Mouse (Mus musculus): ENCODE data around the gene Tbx10. TPM values are rescaled to one million over a fixed set of nuclear protein-coding genes. Genes with fewer than 3 reads are reported as not detected.

Gene Tbx10
- polyA plus RNA-seq, 1 experiment from 2014 or later: not detected

- ATAC-seq (ENCODE audit: borderline replicate concordance, extremely low read depth, low FRiP score, low TSS enrichment): no peak
- WGBS: 67% methylated on average over 9 of the region's 9 CpGs
These were observed 11.6 kb upstream of the Tbx10 start for GRCm38 (mm10) chr19:3980917-3981316.

GRCm38 (mm10) chr19:3983527-3984200 is 8.9 kb upstream of the Tbx10 start:
- H3K36me3 ChIP-seq: no peaks in the 10 kb centered on the region
- no peaks in the 10 kb centered on the region for H3K27me3 ChIP-seq
- ATAC-seq (ENCODE audit: borderline replicate concordance, extremely low read depth, low FRiP score, low TSS enrichment): no peak
- no peak overlapping the region for H3K4me2 ChIP-seq
- WGBS: 42% methylated on average over 9 of the region's 9 CpGs
- H3K4me3 ChIP-seq: no peak overlapping the region
- H3K27ac ChIP-seq: no peak overlapping the region
- H3K9me3 ChIP-seq: no peaks in the 10 kb centered on the region
- H3K4me1 ChIP-seq: peaks cover 22% of the 10 kb centered on the region
- no peak overlapping the region for H3K9ac ChIP-seq

More at GRCm38 (mm10) chr19:3980917-3981316, 11.6 kb upstream of the Tbx10 start:
- H3K27ac ChIP-seq: no peak overlapping the region
- no peak overlapping the region for H3K9ac ChIP-seq
- H3K4me2 ChIP-seq: no peak overlapping the region
- peaks cover 9% of the 10 kb centered on the region for H3K4me1 ChIP-seq
- no peaks in the 10 kb centered on the region for H3K9me3 ChIP-seq
- no peak overlapping the region for H3K4me3 ChIP-seq
- H3K36me3 ChIP-seq: no peaks in the 10 kb centered on the region
- H3K27me3 ChIP-seq: no peaks in the 10 kb centered on the region

GRCm38 (mm10) chr19:3985261-3985681 is 7.3 kb upstream of the Tbx10 start:
- no peak overlapping the region for H3K4me3 ChIP-seq
- H3K27me3 ChIP-seq: no peaks in the 10 kb centered on the region
- peak; percentile 43; the same call in 1 of the 2 replicates for ATAC-seq (ENCODE audit: borderline replicate concordance, extremely low read depth, low FRiP score, low TSS enrichment)
- no peaks in the 10 kb centered on the region for H3K9me3 ChIP-seq
- peak overlapping the region; percentile 79 for H3K27ac ChIP-seq
- peak overlapping the region; percentile 23; the same call in 1 of the 2 replicates for H3K4me2 ChIP-seq
- no peaks in the 10 kb centered on the region for H3K36me3 ChIP-seq
- H3K4me1 ChIP-seq: peaks cover 22% of the 10 kb centered on the region
- H3K9ac ChIP-seq: no peak overlapping the region
- 25% methylated on average over 8 of the region's 8 CpGs for WGBS

- 2% methylated on average over 8 of the region's 8 CpGs for WGBS
- Histone ChIP-seq H3K9me3 (no peaks in the 10 kb centered on the region), H3K4me2 (peak within 1 kb of the TSS; percentile 2; the same call in 1 of the 2 replicates), H3K9ac (no peak within 1 kb of the TSS), H3K4me1 (peaks cover 22% of the 10 kb centered on the region), H3K27me3 (no peaks in the 10 kb centered on the region), H3K36me3 (no peaks in the 10 kb centered on the region), H3K27ac (peak within 1 kb of the TSS; percentile 79), H3K4me3 (no peak within 1 kb of the TSS)
- peak; percentile 72; the same call in 1 of the 2 replicates for ATAC-seq (ENCODE audit: borderline replicate concordance, extremely low read depth, low FRiP score, low TSS enrichment)
These were observed 6.2 kb upstream of the Tbx10 start, which contains the start of gene Acy3 for GRCm38 (mm10) chr19:3986334-3986733. Gene Acy3 (plus strand): TSS chr19:3986570.

- WGBS: 81% methylated on average over 14 of the region's 14 CpGs
These were observed 4.5 kb upstream of the Tbx10 start for GRCm38 (mm10) chr19:3988066-3988465.

GRCm38 (mm10) chr19:3988750-3989149 is 3.8 kb upstream of the Tbx10 start:
- H3K4me2 ChIP-seq: no peak overlapping the region
- no peak overlapping the region for H3K27ac ChIP-seq
- peaks cover 22% of the 10 kb centered on the region for H3K4me1 ChIP-seq
- no peaks in the 10 kb centered on the region for H3K36me3 ChIP-seq
- H3K9me3 ChIP-seq: no peaks in the 10 kb centered on the region
- H3K9ac ChIP-seq: no peak overlapping the region
- no peak for ATAC-seq (ENCODE audit: borderline replicate concordance, extremely low read depth, low FRiP score, low TSS enrichment)
- no peaks in the 10 kb centered on the region for H3K27me3 ChIP-seq
- WGBS: 86% methylated on average over 4 of the region's 4 CpGs
- H3K4me3 ChIP-seq: no peak overlapping the region

More at GRCm38 (mm10) chr19:3988066-3988465, 4.5 kb upstream of the Tbx10 start:
- Histone ChIP-seq H3K4me1 (peaks cover 22% of the 10 kb centered on the region), H3K36me3 (no peaks in the 10 kb centered on the region), H3K27me3 (no peaks in the 10 kb centered on the region), H3K9ac (no peak overlapping the region), H3K4me2 (no peak overlapping the region), H3K27ac (no peak overlapping the region), H3K9me3 (no peaks in the 10 kb centered on the region), H3K4me3 (no peak overlapping the region)
- no peak for ATAC-seq (ENCODE audit: borderline replicate concordance, extremely low read depth, low FRiP score, low TSS enrichment)

- H3K36me3 ChIP-seq: no peaks in the 10 kb centered on the region
- no peak overlapping the region for H3K9ac ChIP-seq
- no peaks in the 10 kb centered on the region for H3K9me3 ChIP-seq
- WGBS: 20% methylated on average over 6 of the region's 6 CpGs
- no peak overlapping the region for H3K4me2 ChIP-seq
- H3K27me3 ChIP-seq: no peaks in the 10 kb centered on the region
- H3K4me3 ChIP-seq: no peak overlapping the region
- no peak overlapping the region for H3K27ac ChIP-seq
- peaks cover 16% of the 10 kb centered on the region for H3K4me1 ChIP-seq
- no peak for ATAC-seq (ENCODE audit: borderline replicate concordance, extremely low read depth, low FRiP score, low TSS enrichment)
These were observed 1.7 kb upstream of the Tbx10 start for GRCm38 (mm10) chr19:3990804-3991203.

- Histone ChIP-seq H3K27me3 (no peaks in the 10 kb centered on the region), H3K27ac (no peak overlapping the region), H3K36me3 (no peaks in the 10 kb centered on the region), H3K9me3 (no peaks in the 10 kb centered on the region), H3K4me2 (no peak overlapping the region), H3K4me1 (peaks cover 13% of the 10 kb centered on the region), H3K9ac (no peak overlapping the region), H3K4me3 (no peak overlapping the region)
- ATAC-seq (ENCODE audit: borderline replicate concordance, extremely low read depth, low FRiP score, low TSS enrichment): no peak
- WGBS: 96% methylated on average over 3 of the region's 3 CpGs
These were observed 990 bp upstream of the Tbx10 start for GRCm38 (mm10) chr19:3991562-3991961.

GRCm38 (mm10) chr19:3991966-3992365 is 586 bp upstream of the Tbx10 start:
- WGBS: 80% methylated on average over 3 of the region's 3 CpGs
- no peak overlapping the region for H3K27ac ChIP-seq
- ATAC-seq (ENCODE audit: borderline replicate concordance, extremely low read depth, low FRiP score, low TSS enrichment): no peak
- no peaks in the 10 kb centered on the region for H3K9me3 ChIP-seq
- no peak overlapping the region for H3K4me2 ChIP-seq
- H3K27me3 ChIP-seq: no peaks in the 10 kb centered on the region
- H3K36me3 ChIP-seq: no peaks in the 10 kb centered on the region
- peaks cover 9% of the 10 kb centered on the region for H3K4me1 ChIP-seq
- H3K4me3 ChIP-seq: no peak overlapping the region
- H3K9ac ChIP-seq: no peak overlapping the region

GRCm38 (mm10) chr19:3994932-3995331 is 2.4 kb downstream of the Tbx10 start:
- Histone ChIP-seq H3K9me3 (no peaks in the 10 kb centered on the region), H3K9ac (no peak overlapping the region), H3K36me3 (no peaks in the 10 kb centered on the region), H3K4me3 (no peak overlapping the region), H3K27ac (no peak overlapping the region), H3K4me2 (no peak overlapping the region), H3K4me1 (peaks cover 15% of the 10 kb centered on the region; the same call in 1 of the 2 replicates), H3K27me3 (no peaks in the 10 kb centered on the region)
- no peak for ATAC-seq (ENCODE audit: borderline replicate concordance, extremely low read depth, low FRiP score, low TSS enrichment)
- 36% methylated on average over 6 of the region's 6 CpGs for WGBS

- no peak for ATAC-seq (ENCODE audit: borderline replicate concordance, extremely low read depth, low FRiP score, low TSS enrichment)
- H3K27me3 ChIP-seq: no peaks in the 10 kb centered on the region
- no peak overlapping the region for H3K4me2 ChIP-seq
- H3K27ac ChIP-seq: no peak overlapping the region
- no peaks in the 10 kb centered on the region for H3K9me3 ChIP-seq
- H3K4me1 ChIP-seq: peaks cover 15% of the 10 kb centered on the region; the same call in 1 of the 2 replicates
- H3K4me3 ChIP-seq: no peak overlapping the region
- H3K36me3 ChIP-seq: no peaks in the 10 kb centered on the region
- WGBS: 46% methylated on average over 3 of the region's 3 CpGs
- H3K9ac ChIP-seq: no peak overlapping the region
These were observed 3.0 kb downstream of the Tbx10 start for GRCm38 (mm10) chr19:3995505-3995904.

- WGBS: 49% methylated on average over 7 of the region's 7 CpGs
- Histone ChIP-seq H3K9ac (no peak overlapping the region), H3K36me3 (no peaks in the 10 kb centered on the region), H3K4me2 (no peak overlapping the region), H3K4me1 (peaks cover 19% of the 10 kb centered on the region), H3K27ac (no peak overlapping the region), H3K9me3 (no peaks in the 10 kb centered on the region), H3K4me3 (no peak overlapping the region), H3K27me3 (no peaks in the 10 kb centered on the region)
- no peak for ATAC-seq (ENCODE audit: borderline replicate concordance, extremely low read depth, low FRiP score, low TSS enrichment)
These were observed 3.6 kb downstream of the Tbx10 start for GRCm38 (mm10) chr19:3996106-3996505.

All from lung, embryonic 15.5 days (tissue).